Mouse (Mus musculus) embryonic facial prominence, embryonic 14.5 days (tissue): ENCODE measurements around the gene Tgm7. TPM values are rescaled to one million over a fixed set of nuclear protein-coding genes. Genes with fewer than 3 reads are reported as not detected.

Experiments
- ATAC-seq: fragments of 200-750 bp; cut with Nextera tagmentation; 2 replicates; pipeline ENCODE4 v1.8.0; 2017; ENCODE audit warnings: low read depth, moderate number of reproducible peaks, moderate TSS enrichment
- DNase-seq: peaks from one replicate; pipeline ENCODE4 v3.0.0-alpha.2; 2015; ENCODE audit warnings: low spot score
- H3K27ac ChIP-seq: fragments of 300-500 bp; sonication (generic); replicated peaks from 2 replicates; pipeline ENCODE4 v1.5.1; 2014; ENCODE audit warnings: low read depth, mild to moderate bottlenecking, low read length, moderate library complexity
- H3K27me3 ChIP-seq: fragments of 300-500 bp; sonication (generic); replicated peaks from 2 replicates; pipeline ENCODE4 v1.6.1; 2014; ENCODE audit warnings: low read length; ENCODE audit not compliant: control insufficient read depth, insufficient read depth
- H3K36me3 ChIP-seq: fragments of 300-500 bp; sonication (generic); 2 replicates; pipeline ENCODE4 v1.6.1; 2014; ENCODE audit warnings: low read length, mixed read lengths; ENCODE audit not compliant: control insufficient read depth, insufficient read depth
- H3K4me1 ChIP-seq: fragments of 300-500 bp; sonication (generic); 2 replicates; pipeline ENCODE4 v1.6.1; 2014; ENCODE audit warnings: antibody characterized with exemption, low read length; ENCODE audit not compliant: control insufficient read depth, insufficient read depth
- H3K4me2 ChIP-seq: fragments of 300-500 bp; sonication (generic); 2 replicates; pipeline ENCODE4 v1.6.1; 2014; ENCODE audit warnings: low read depth, mild to moderate bottlenecking, low read length, moderate library complexity, mixed read lengths
- H3K4me3 ChIP-seq: fragments of 300-500 bp; sonication (generic); 2 replicates; pipeline ENCODE4 v1.5.1; 2014; ENCODE audit warnings: low read depth, mild to moderate bottlenecking, low read length
- H3K9ac ChIP-seq: fragments of 300-500 bp; sonication (generic); 2 replicates; pipeline ENCODE4 v1.6.1; 2014; ENCODE audit warnings: low read depth, mild to moderate bottlenecking, low read length, moderate library complexity, mixed read lengths
- H3K9me3 ChIP-seq: fragments of 300-500 bp; sonication (generic); 2 replicates; pipeline ENCODE4 v1.6.1; 2016; ENCODE audit warnings: low read length; ENCODE audit not compliant: control insufficient read depth
- WGBS: fragments of 180-500 bp; shearing (Covaris S2); extraction: QIAGEN DNeasy Blood & Tissue Kit; methylation state at CpG from one replicate; pipeline ENCODE4 v1.1.7; 2014; 5-methylcytosine and 5-hydroxymethylcytosine counted together
- polyA plus RNA-seq: library from polyadenylated mRNA; unstranded; fragments of >200 nt; fragmentation: Nextera tagmentation; extraction: Ambion mirVana; gene quantifications from 2 replicates; pipeline ENCODE4 v1.2.1, GENCODE M21; 2014

Tgm7 gene
- polyA plus RNA-seq, 1 experiment from 2014 or later = not detected

DNA sequence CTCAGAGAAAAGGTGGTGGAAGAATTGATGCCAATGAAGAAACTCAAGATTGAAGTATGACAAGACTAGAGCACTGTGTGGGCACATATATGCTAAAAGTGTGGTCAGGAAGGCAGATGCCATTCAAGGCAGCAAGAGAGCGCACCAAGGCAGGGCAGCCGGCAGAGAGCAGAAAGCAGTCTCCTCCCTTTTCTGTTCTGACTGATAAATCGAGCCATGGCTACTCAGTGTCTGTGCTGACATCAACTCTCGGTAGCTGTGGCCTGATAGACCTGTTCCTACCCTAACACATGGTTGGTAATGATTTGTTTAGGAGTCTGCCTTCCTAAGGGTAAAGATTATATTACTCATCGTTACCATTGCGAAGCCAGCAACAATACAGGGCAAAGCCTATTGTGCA, 53.7 kb downstream of the Tgm7 start:
- Histone ChIP-seq H3K27me3 (no peaks in the 10 kb centered on the region), H3K36me3 (no peaks in the 10 kb centered on the region), H3K4me3 (no peak overlapping the region), H3K4me1 (no peaks in the 10 kb centered on the region), H3K27ac (no peak overlapping the region), H3K9ac (no peak overlapping the region), H3K4me2 (no peak overlapping the region), H3K9me3 (no peaks in the 10 kb centered on the region)
- 81% methylated on average over 6 of the region's 6 CpGs for WGBS
- ATAC-seq (no peak), DNase-seq (no peak)

DNA sequence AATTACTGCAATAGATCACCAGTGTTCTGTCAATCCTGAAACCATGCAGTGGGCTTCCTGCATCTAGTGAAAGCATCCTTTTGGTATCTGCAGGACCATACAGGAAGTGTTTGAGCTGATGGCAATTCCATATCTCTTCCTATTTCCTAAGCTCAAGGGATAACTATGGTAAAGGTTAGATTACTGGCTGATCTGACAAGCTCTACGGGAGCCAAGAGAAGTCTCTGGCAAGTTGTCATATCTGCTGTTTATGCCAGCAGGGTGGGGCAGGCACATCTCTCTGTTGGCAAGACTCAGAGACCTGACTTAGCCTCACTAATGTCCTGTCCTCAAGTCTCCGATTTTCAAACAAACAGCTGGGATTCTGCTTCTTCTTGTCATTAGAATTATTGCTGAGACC, 55.5 kb downstream of the Tgm7 start:
- DNase-seq (no peak), ATAC-seq (no peak)
- H3K27ac ChIP-seq = no peak overlapping the region
- H3K4me1 ChIP-seq = no peaks in the 10 kb centered on the region
- H3K9ac ChIP-seq = no peak overlapping the region
- no peaks in the 10 kb centered on the region for H3K27me3 ChIP-seq
- H3K36me3 ChIP-seq = no peaks in the 10 kb centered on the region
- no peaks in the 10 kb centered on the region for H3K9me3 ChIP-seq
- WGBS = 77% methylated on average over 2 of the region's 2 CpGs
- no peak overlapping the region for H3K4me3 ChIP-seq
- H3K4me2 ChIP-seq = no peak overlapping the region

DNA sequence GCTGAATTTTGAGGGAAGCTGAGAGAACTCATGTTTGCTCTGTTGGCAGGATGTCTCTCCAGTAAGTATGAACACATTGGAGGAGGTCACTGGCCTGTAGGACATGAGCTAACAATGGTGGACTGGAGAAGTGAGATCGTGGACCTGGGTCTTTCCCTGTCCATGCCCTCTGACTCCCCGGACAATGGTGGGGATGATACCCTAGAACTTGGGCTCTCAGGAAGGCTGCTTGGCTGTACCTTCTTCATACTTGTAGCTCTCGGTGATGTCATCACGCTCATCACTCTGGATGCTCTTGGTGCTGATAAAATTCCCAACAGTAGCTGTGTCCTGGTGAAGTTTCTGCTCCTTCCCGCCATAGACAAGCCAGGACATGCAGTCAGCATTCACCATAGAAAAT, 57.4 kb downstream of the Tgm7 start:
- H3K4me1 ChIP-seq = no peaks in the 10 kb centered on the region
- H3K9ac ChIP-seq = no peak overlapping the region
- no peaks in the 10 kb centered on the region for H3K9me3 ChIP-seq
- no peaks in the 10 kb centered on the region for H3K36me3 ChIP-seq
- WGBS = 89% methylated on average over 5 of the region's 5 CpGs
- H3K27me3 ChIP-seq = no peaks in the 10 kb centered on the region
- no peak for DNase-seq
- H3K27ac ChIP-seq = no peak overlapping the region
- no peak overlapping the region for H3K4me3 ChIP-seq
- H3K4me2 ChIP-seq = no peak overlapping the region
- no peak for ATAC-seq

GRCm38 (mm10) chr2:121045653-121046052, 63.9 kb downstream of the Tgm7 start:
- Histone ChIP-seq H3K4me2 (no peak overlapping the region), H3K36me3 (no peaks in the 10 kb centered on the region), H3K27me3 (no peaks in the 10 kb centered on the region), H3K27ac (no peak overlapping the region), H3K4me3 (no peak overlapping the region), H3K9me3 (no peaks in the 10 kb centered on the region), H3K9ac (no peak overlapping the region), H3K4me1 (no peaks in the 10 kb centered on the region)
- ATAC-seq (no peak), DNase-seq (no peak)
- WGBS = 79% methylated on average over 4 of the region's 4 CpGs

Other genes with a start within 250 kb of the Tgm7 start
- 17.9 and 23.1 TPM in 2 replicates for gene Ubr1, start 139.1 kb downstream of the Tgm7 start, polyA plus RNA-seq
- gene Tmem62, start 132.8 kb downstream of the Tgm7 start, polyA plus RNA-seq = 2.7 and 3.2 TPM in 2 replicates
- 36.6 and 42.8 TPM in 2 replicates for gene Ccndbp1, start 101.4 kb downstream of the Tgm7 start, polyA plus RNA-seq
- gene Epb42, start 72.7 kb downstream of the Tgm7 start, polyA plus RNA-seq = 0.71 and 1.5 TPM in 2 replicates
- gene Tgm5, start 24.0 kb downstream of the Tgm7 start, polyA plus RNA-seq = 0.38 and 0.86 TPM in 2 replicates
- gene Adal, start 30.6 kb upstream of the Tgm7 start, polyA plus RNA-seq = 20.3 and 20.4 TPM in 2 replicates
- gene Lcmt2, start 30.9 kb upstream of the Tgm7 start, polyA plus RNA-seq = 14.9 and 16.9 TPM in 2 replicates
- 39.5 and 41.6 TPM in 2 replicates for gene Tubgcp4, start 60.9 kb upstream of the Tgm7 start, polyA plus RNA-seq
- 7.3 and 7.4 TPM in 2 replicates for gene Zscan29, start 61.3 kb upstream of the Tgm7 start, polyA plus RNA-seq
- gene Trp53bp1, start 161.6 kb upstream of the Tgm7 start, polyA plus RNA-seq = 50.3 and 60.5 TPM in 2 replicates
- 10.9 and 15.8 TPM in 2 replicates for gene Map1a, start 179.8 kb upstream of the Tgm7 start, polyA plus RNA-seq
- 7.6 and 9.8 TPM in 2 replicates for gene Ppip5k1, start 245.6 kb upstream of the Tgm7 start, polyA plus RNA-seq
- gene Ckmt1, start 247.9 kb upstream of the Tgm7 start, polyA plus RNA-seq = 21.7 and 31.2 TPM in 2 replicates